Mouse (Mus musculus) adrenal gland, postnatal 14 days (tissue): ENCODE results near the gene Gprin3. TPM values are rescaled to one million over a fixed set of nuclear protein-coding genes. Genes with fewer than 3 reads are reported as not detected.

Source experiments
- DNase-seq: peaks from one replicate; pipeline ENCODE4 v3.0.0; 2021; ENCODE audit warnings: mixed read lengths
- long read RNA-seq, 2 experiments: library from polyadenylated mRNA; stranded (forward); transcript quantifications; one replicate each; pipeline ENCODE4 v2.0.0; 2021
- total RNA-seq: library from RNA; stranded (reverse); gene quantifications from 2 replicates; pipeline ENCODE4 v1.2.3, GENCODE M21; 2021

The Gprin3 gene
- total RNA-seq, result 2.8 and 4.7 TPM in 2 replicates
- long read RNA-seq, experiment 1, result 0 reads
- long read RNA-seq, experiment 2, partial matches to known transcripts, result 0 of 1 reads
- long read RNA-seq, experiment 2, other reads (novel, unspliced or antisense), result 1 of 1 reads

GRCm38 (mm10) chr6:59425824-59426533 lies at the start of gene Gprin3:
Gene Gprin3, minus strand, starts transcription at chr6:59426294.
- peak; percentile 93 for DNase-seq

DNA sequence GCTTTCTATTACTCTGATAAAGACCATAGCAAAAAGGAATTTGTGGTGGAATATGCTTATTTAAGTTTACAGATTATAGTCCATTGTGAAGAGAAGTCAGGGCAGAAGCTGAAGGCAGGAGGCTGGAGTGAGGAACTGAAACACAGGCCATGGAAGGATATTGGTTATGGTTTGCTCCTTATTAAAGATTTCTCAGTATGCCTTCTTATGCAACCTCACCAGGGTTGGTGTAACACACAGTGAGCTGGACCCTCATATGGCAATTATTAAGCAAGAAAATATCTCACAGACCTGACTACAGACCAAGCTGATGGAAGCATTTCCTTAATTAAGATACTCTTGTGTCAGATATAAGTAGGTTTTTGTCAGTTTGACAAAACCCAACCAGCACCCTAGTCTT lies 32.8 kb upstream of the Gprin3 start:
- DNase-seq, result no peak

GRCm38 (mm10) chr6:59456116-59456515 lies 30.0 kb upstream of the Gprin3 start:
- DNase-seq, result no peak

- DNase-seq, result peak; percentile 23
Observed at GRCm38 (mm10) chr6:59451348-59451747, 25.3 kb upstream of the Gprin3 start.

- DNase-seq, result no peak
Observed at GRCm38 (mm10) chr6:59445101-59445503, 19.0 kb upstream of the Gprin3 start.

DNA sequence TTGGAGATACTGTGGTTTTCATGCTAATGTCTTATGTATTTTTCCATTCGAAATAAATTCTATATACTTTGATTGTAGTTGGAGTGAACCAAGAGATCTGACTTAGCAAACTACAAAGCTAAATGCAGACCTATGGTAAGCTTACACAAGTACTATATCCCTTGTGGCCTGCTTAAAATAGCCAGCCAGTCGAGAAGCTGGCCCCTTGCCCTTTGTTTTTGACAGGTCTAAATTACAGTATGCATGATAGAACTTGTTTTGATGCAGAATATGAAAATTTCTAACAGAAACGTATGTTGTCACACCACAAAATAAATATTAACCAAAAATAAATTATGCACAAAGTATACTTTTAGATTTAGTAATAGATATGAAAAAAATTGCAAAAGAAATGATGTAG lies 9.8 kb upstream of the Gprin3 start:
- DNase-seq, result no peak

DNA sequence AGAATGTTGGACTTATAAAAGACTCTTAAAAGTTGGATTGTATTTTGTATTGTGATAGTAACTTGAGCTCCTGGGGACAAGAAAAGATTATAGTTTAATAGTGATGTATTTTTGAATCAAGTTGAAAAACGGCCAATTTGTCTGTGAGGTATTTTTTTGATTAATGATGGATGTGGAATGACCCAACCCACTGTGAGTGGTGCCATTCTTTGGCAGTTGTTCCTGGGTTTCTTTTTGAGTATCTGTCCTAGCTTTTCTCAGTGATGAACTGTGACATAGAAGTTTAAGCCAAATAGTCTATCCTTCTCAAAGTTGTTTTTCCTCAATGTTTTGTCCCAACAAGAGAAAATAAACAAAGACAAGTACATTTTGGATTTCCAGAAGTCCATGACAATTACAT lies 7.0 kb upstream of the Gprin3 start:
- DNase-seq, result no peak

- no peak for DNase-seq
Observed at GRCm38 (mm10) chr6:59426534-59426885, 416 bp upstream of the Gprin3 start.

DNA sequence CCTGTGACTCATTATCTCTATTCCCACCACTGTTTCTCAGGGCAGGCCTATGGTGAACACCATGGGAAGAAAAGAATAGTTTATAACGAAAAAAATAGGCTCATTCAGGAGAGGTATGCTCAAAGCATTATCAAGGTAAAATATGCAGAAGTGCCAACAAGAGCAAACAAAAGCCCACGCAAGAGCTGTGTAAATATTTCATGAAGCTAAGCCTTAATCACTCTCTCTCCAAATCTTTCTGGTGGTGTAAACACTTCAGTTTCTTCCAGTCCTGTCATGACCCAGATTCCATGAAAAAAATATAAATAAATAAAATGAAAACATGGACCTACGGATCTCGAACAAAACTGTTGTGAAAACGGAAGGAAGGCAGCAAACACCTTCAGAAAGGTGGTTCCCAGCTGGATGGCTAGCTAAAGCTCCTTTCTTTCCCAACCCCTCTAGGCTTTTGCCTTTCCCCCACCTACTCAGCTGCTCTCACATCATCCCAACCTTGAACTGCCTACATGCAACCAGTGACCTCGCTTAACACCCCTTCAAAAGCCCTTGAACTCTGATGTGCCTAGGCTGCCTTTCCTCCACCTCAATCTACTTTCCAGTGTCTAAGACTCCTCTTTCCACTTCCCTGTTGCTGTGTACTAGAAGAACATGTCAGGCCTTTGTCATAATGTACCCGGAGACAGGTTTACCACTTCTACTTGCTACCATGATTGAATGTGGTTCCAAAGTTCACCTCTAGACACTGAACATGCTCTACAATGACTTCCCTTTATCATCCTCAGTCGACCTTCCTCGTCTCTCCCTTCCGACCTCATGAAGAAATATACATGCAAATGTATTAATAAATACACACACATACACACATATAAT lies 988 bp downstream of the Gprin3 start:
- no peak for DNase-seq

GRCm38 (mm10) chr6:59423836-59424235 lies 2.3 kb downstream of the Gprin3 start:
- no peak for DNase-seq

GRCm38 (mm10) chr6:59419264-59419663 lies 6.8 kb downstream of the Gprin3 start:
- DNase-seq, result no peak

DNA sequence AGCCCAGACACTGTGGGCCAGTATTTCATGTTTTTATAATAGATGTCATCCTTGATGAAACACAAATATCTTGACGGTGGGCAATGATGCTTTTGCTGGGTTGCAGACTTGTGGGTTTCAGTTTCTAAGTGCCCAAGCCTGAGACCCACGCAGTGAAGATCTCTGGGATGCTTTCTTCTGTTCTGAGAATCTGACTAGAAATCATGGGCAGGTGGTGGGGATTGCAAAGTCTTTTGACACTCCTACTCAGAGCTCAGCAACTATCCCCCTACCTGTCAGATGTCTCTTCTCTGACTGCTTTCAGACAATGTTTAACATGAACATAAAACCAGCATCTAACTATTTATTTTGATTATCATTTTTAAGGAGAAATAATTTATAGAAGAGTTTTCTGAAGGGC lies 7.4 kb downstream of the Gprin3 start:
- DNase-seq, result no peak

DNA sequence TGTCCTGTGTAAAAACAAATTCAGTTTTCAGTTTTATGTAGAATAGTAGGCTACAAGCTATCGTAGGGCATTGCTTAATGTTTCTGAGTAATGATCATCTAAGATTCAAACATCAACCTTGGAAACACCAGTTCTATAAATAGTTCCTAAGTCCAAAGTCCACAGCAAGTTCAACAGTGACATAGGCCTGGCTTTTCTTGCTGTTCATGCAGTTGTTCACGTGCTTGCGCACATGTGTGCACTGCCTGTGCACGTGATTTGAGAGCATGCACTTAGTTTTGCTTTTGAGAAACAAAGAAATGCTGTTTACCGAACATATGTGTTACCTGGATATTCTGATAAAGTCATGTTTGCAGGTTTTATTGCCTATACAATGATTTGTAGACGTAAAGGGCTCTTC lies 11.3 kb downstream of the Gprin3 start:
- no peak for DNase-seq

DNA sequence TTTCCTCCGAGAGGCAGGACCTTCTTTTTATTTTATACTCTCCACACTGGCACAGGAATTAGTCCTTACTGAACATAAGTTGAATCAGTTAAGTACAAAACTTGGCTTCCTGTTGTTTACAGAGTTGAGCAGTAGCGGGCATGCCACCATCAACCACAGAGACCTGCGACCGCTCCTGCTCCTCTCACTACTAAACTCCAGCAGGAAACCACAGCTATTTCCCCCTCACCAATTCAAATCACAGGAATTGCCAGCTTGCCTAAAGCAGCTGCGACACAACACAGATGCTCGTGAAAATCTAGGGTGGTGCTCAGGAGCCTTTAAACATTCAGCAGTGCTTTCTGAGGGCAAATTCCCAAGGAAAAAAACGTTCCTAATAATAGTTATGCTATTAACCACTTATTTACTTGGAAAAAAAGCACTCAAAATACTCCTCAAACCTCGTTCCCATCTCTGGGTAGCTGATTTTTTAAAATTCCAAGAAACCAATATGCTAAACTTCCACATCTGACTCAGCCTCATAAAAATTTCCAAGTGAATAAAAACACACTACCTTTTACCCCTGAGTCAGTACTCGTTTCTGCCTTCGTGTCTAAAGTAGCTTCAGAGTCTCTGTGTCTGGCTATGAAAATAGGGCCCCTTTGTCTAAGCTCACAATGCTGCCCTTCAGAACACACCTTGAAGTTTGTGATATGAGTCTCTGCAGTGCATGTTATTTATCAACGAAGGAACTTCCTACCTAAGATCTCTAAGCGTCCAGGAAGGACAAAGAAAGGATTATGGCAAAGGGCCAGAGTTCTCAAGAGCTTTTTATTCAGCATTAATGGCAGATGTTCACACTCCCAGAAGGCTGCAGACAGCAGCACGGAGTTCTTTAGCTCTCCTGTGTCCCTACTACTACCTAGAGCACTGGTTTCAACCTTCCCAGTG lies 13.4 kb downstream of the Gprin3 start:
- no peak for DNase-seq

DNA sequence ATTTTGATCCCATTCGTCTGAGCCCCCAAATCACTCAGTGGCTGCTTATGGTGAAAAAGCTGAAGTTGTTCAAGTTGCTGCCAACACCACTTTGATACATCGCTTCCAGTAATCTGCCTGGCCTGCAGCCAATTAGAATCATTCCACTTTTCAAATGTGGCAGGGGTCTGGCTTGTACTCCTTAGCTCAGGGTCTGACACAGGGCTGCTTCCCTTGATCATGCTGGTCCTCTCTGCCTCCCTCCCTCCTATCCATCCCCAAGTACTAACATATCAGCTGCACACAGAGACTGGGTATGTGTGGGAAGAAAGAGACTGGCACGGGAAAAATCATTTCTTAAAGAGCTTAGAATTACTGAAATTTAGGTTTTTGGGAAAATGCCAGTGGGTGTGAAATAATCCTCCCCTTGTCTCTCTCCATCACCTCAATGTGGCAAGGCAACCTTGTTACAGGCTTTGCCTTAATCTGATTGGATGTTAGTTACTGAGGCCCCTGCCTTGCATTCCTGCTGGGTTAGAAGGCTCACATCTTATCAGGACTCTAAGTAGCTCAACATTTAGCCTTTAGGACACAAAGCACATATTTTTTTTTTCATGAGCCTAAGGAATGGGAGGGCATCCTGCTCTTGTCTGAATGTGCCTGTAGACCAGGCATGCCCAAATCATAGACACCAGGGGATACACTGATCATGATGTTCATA lies 16.9 kb downstream of the Gprin3 start:
- DNase-seq, result no peak

- DNase-seq, result no peak
Observed at GRCm38 (mm10) chr6:59407482-59407997, 18.6 kb downstream of the Gprin3 start.

- DNase-seq, result no peak
Observed at GRCm38 (mm10) chr6:59390208-59390607, 35.9 kb downstream of the Gprin3 start.

DNA sequence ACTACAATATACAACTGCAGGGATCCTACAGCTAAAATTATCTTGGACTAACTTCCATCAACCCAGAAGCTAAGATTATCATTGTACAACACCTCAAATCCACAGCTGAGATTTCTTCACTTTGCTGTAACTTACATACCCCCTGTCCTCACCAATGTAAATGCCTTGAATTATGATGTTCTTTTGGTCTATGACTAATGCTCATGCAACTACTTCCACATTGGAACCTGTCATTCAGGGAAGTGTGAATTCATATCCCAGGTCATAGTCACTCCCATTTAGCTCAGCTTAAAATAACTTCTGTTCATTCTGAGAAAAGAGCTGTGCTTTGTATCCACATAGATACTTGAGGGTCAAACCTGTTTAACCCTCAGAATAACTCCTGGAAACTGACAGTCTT lies 60.8 kb downstream of the Gprin3 start:
- no peak for DNase-seq

DNA sequence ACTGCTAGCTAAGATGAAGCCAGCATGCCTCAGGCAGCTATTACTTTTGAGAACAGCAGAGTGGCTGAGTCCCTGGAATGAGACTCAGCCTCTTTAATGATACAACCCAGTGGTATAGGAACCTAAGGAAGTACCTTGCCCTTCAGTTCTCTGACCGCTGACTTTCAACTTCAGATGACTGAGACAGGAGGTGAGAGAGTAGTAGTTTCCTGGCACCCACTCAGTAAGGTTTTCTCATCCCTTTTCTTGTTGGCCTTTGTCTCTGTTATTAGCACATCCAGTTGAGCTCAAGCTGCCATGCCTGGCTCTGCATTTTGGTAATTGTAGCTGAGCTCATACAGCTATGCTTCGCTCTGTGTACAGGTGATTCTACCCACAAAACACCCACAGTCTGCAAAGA lies 62.8 kb downstream of the Gprin3 start:
- no peak for DNase-seq

DNA sequence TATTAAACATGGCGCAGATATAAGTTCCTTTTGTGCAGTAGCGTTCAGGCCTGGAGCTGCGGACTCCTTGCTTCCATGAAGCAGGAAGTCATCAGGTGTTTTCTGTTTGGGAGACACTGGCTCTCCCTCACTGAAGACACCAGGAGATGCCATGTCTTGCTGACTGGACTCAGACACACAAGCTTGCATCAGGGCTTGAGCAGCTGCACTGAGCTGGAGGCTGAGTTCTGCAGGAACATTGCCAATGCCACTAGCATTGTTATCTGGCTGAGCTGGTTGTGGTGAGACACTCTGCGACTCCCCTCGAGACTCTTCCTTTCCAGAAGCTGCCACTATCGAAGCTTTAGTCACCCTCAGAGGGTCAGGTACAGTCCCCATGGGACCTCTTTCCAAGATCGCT lies 71.2 kb downstream of the Gprin3 start:
- no peak for DNase-seq

- DNase-seq, result no peak
Observed at GRCm38 (mm10) chr6:59351108-59351789, 74.8 kb downstream of the Gprin3 start.
